Mouse (Mus musculus): ENCODE measurements around the gene Nmu. TPM values are rescaled to one million over a fixed set of nuclear protein-coding genes. Genes with fewer than 3 reads are reported as not detected.

Gene Nmu
- polyA plus RNA-seq, 1 experiment from 2014 or later: not detected

- ATAC-seq (replicated peaks; ENCODE audit: low FRiP score): peak; percentile 20; the same call in 1 of the 2 replicates
- H3K9ac ChIP-seq: no peak overlapping the region
- no peaks in the 10 kb centered on the region for H3K9me3 ChIP-seq (replicated peaks)
- H3K4me3 ChIP-seq (replicated peaks): peak overlapping the region; percentile 99
- H3K27me3 ChIP-seq: no peaks in the 10 kb centered on the region
- no peaks in the 10 kb centered on the region for H3K36me3 ChIP-seq
- H3K27ac ChIP-seq: peak overlapping the region; percentile 58
- peaks cover 16% of the 10 kb centered on the region for H3K4me1 ChIP-seq
- WGBS: 2% methylated on average over 8 of the region's 8 CpGs
- H3K4me2 ChIP-seq: peak overlapping the region; percentile 93
Measured at GRCm38 (mm10) chr5:76305616-76306015, 58.0 kb downstream of the Nmu start.

- H3K27me3 ChIP-seq: no peaks in the 10 kb centered on the region
- H3K4me1 ChIP-seq: peaks cover 16% of the 10 kb centered on the region
- peak; percentile 88 for ATAC-seq (replicated peaks; ENCODE audit: low FRiP score)
- under 1% methylated on average over 76 of the region's 104 CpGs for WGBS
- H3K4me3 ChIP-seq (replicated peaks): peak within 1 kb of the TSS; percentile 99
- no peaks in the 10 kb centered on the region for H3K36me3 ChIP-seq
- H3K27ac ChIP-seq: peak within 1 kb of the TSS; percentile 98
- peak within 1 kb of the TSS; percentile 89 for H3K9ac ChIP-seq
- H3K4me2 ChIP-seq: peak within 1 kb of the TSS; percentile 93
- H3K9me3 ChIP-seq (replicated peaks): no peaks in the 10 kb centered on the region
Measured at GRCm38 (mm10) chr5:76304452-76305341, 58.9 kb downstream of the Nmu start, which contains the start of gene Clock. Gene Clock (minus strand): TSS chr5:76304792.

DNA sequence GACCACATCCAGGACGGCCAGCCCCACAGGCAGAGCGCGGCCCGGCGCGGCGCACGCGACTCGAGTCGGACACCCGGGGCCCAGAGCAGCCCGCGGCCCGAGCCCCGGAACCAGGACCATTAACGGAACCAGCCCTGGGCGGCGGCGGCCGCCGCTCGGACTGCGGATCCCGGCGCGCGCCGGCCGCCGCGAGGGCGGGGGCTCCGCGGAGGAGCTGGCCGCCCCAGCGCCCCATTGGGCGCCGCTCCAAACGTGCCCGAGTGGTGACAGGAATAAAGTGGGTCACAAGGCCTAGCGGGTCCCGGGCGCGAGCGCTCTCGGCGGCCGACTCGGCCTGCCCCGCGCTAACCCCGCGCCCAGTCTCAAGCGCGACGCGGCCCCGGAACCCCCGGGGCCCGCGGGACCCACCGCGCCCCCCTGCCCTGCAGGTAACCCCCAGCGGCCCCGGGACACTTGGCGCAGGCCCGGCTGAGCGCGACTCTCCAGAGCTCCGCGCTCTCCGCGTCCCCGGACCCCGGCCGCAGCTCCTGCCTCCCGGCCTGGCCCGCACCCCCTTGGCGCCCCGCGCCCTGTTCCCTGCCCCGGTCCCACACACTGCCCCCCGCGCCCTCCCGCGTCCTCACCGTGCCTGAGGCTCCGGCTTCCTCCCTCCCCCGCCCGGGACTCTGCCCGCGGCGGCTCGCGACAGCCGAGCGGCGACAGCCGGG, 59.7 kb downstream of the Nmu start:
- under 1% methylated on average over 78 of the region's 100 CpGs for WGBS
- Histone ChIP-seq H3K27me3 (no peaks in the 10 kb centered on the region), H3K36me3 (no peaks in the 10 kb centered on the region), H3K9ac (peak overlapping the region; percentile 89), H3K9me3 (replicated peaks) (no peaks in the 10 kb centered on the region), H3K4me1 (peaks cover 16% of the 10 kb centered on the region), H3K4me2 (peak overlapping the region; percentile 93), H3K4me3 (replicated peaks) (peak overlapping the region; percentile 99), H3K27ac (peak overlapping the region; percentile 98)
- ATAC-seq (replicated peaks; ENCODE audit: low FRiP score): peak; percentile 77

DNA sequence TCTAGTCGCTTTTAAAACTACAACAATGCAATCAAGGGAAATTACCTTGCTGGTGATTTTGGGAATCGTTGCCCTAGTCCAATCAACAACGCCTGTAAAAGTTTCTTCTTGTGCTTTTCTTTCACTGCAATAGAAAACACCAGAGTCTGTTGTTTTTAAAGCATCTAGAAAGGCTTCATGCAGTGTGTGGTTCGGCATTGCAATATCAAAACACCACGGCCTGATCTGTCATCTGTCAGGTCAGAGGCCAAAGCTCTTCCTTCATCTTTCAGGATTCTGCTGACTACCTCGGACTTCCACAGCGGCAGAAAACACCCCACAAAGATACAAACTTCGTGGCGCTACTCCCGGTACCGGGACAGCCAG, 60.2 kb downstream of the Nmu start:
- no peak for ATAC-seq (replicated peaks; ENCODE audit: low FRiP score)
- no peaks in the 10 kb centered on the region for H3K9me3 ChIP-seq (replicated peaks)
- H3K27ac ChIP-seq: peak overlapping the region; percentile 98

GRCm38 (mm10) chr5:76302009-76302408, 61.6 kb downstream of the Nmu start:
- peaks cover 16% of the 10 kb centered on the region for H3K4me1 ChIP-seq
- H3K4me3 ChIP-seq (replicated peaks): no peak overlapping the region
- no peak overlapping the region for H3K4me2 ChIP-seq
- ATAC-seq (replicated peaks; ENCODE audit: low FRiP score): no peak
- no peak overlapping the region for H3K27ac ChIP-seq
- no peak overlapping the region for H3K9ac ChIP-seq
- WGBS: 82% methylated on average over 2 of the region's 2 CpGs
- H3K36me3 ChIP-seq: no peaks in the 10 kb centered on the region
- H3K27me3 ChIP-seq: no peaks in the 10 kb centered on the region
- H3K9me3 ChIP-seq (replicated peaks): no peaks in the 10 kb centered on the region

More for the DNA sequence above, 60.2 kb downstream of the Nmu start:
- Histone ChIP-seq H3K4me1 (peaks cover 16% of the 10 kb centered on the region), H3K27me3 (no peaks in the 10 kb centered on the region), H3K36me3 (no peaks in the 10 kb centered on the region), H3K4me3 (replicated peaks) (peak overlapping the region; percentile 99), H3K9ac (peak overlapping the region; percentile 89), H3K4me2 (peak overlapping the region; percentile 93)
- 3% methylated on average over 11 of the region's 11 CpGs for WGBS

- WGBS: 81% methylated on average over 8 of the region's 8 CpGs
- Histone ChIP-seq H3K9me3 (replicated peaks) (no peaks in the 10 kb centered on the region), H3K36me3 (no peaks in the 10 kb centered on the region), H3K4me1 (no peaks in the 10 kb centered on the region), H3K27ac (no peak overlapping the region), H3K4me3 (replicated peaks) (no peak overlapping the region), H3K27me3 (no peaks in the 10 kb centered on the region), H3K4me2 (no peak overlapping the region), H3K9ac (no peak overlapping the region)
- ATAC-seq (replicated peaks; ENCODE audit: low FRiP score): no peak
Measured at GRCm38 (mm10) chr5:76289234-76289691, 74.3 kb downstream of the Nmu start.

GRCm38 (mm10) chr5:76288256-76288655, 75.3 kb downstream of the Nmu start:
- Histone ChIP-seq H3K9ac (no peak overlapping the region), H3K4me1 (no peaks in the 10 kb centered on the region), H3K27me3 (no peaks in the 10 kb centered on the region), H3K36me3 (no peaks in the 10 kb centered on the region), H3K27ac (no peak overlapping the region), H3K4me3 (replicated peaks) (no peak overlapping the region), H3K4me2 (no peak overlapping the region), H3K9me3 (replicated peaks) (no peaks in the 10 kb centered on the region)
- ATAC-seq (replicated peaks; ENCODE audit: low FRiP score): no peak
- WGBS: 91% methylated on average over 3 of the region's 3 CpGs

DNA sequence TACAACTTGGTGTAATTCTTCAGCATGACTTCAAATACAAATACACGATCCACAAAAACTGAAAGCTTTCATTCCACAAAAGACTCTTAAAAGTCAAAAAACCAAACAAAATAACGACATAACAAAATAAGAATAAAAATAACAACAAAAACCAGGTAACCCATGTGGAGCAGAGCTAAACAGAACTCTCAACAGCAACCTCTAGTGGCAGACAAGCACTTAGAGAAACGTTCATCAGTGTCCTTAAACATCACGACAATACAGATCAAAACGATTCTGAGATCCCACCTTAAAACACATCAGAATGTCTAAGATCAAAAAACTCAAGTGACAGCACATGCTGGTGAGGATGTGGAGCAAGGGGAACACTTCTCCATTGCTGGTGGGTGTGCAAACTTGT, 76.5 kb downstream of the Nmu start:
- ATAC-seq (replicated peaks; ENCODE audit: low FRiP score): no peak
- H3K27ac ChIP-seq: no peak overlapping the region
- no peaks in the 10 kb centered on the region for H3K36me3 ChIP-seq
- H3K4me3 ChIP-seq (replicated peaks): no peak overlapping the region
- no peaks in the 10 kb centered on the region for H3K9me3 ChIP-seq (replicated peaks)
- no peak overlapping the region for H3K4me2 ChIP-seq
- H3K9ac ChIP-seq: no peak overlapping the region
- no peaks in the 10 kb centered on the region for H3K27me3 ChIP-seq
- H3K4me1 ChIP-seq: no peaks in the 10 kb centered on the region
- WGBS: 73% methylated on average over 5 of the region's 5 CpGs

GRCm38 (mm10) chr5:76285699-76286098, 77.9 kb downstream of the Nmu start:
- H3K27me3 ChIP-seq: no peaks in the 10 kb centered on the region
- H3K9me3 ChIP-seq (replicated peaks): no peaks in the 10 kb centered on the region
- H3K4me3 ChIP-seq (replicated peaks): no peak overlapping the region
- H3K9ac ChIP-seq: no peak overlapping the region
- no peaks in the 10 kb centered on the region for H3K36me3 ChIP-seq
- H3K4me2 ChIP-seq: no peak overlapping the region
- no peak overlapping the region for H3K27ac ChIP-seq
- H3K4me1 ChIP-seq: no peaks in the 10 kb centered on the region
- WGBS: 54% methylated on average over 4 of the region's 4 CpGs
- no peak for ATAC-seq (replicated peaks; ENCODE audit: low FRiP score)

GRCm38 (mm10) chr5:76283890-76284289, 79.7 kb downstream of the Nmu start:
- no peak overlapping the region for H3K27ac ChIP-seq
- no peaks in the 10 kb centered on the region for H3K36me3 ChIP-seq
- WGBS: 83% methylated on average over 1 of the region's 1 CpGs
- no peaks in the 10 kb centered on the region for H3K27me3 ChIP-seq
- ATAC-seq (replicated peaks; ENCODE audit: low FRiP score): no peak
- no peak overlapping the region for H3K4me3 ChIP-seq (replicated peaks)
- no peak overlapping the region for H3K4me2 ChIP-seq
- no peak overlapping the region for H3K9ac ChIP-seq
- H3K9me3 ChIP-seq (replicated peaks): no peaks in the 10 kb centered on the region
- H3K4me1 ChIP-seq: no peaks in the 10 kb centered on the region

Data from kidney, embryonic 15.5 days (tissue).